Mouse (Mus musculus): Measurements from ENCODE around the gene Pnma1.

Pnma1 gene

GRCm38 (mm10) chr12:84147954-84148621 is at the start of gene Pnma1:
Pnma1 (minus strand) TSS chr12:84148489.
- peak; percentile 87 for DNase-seq (ENCODE audit: extremely low spot score, low spot score)

- DNase-seq (ENCODE audit: extremely low spot score, low spot score) = no peak
Observed at GRCm38 (mm10) chr12:84195195-84195594, 46.9 kb upstream of the Pnma1 start.

DNA sequence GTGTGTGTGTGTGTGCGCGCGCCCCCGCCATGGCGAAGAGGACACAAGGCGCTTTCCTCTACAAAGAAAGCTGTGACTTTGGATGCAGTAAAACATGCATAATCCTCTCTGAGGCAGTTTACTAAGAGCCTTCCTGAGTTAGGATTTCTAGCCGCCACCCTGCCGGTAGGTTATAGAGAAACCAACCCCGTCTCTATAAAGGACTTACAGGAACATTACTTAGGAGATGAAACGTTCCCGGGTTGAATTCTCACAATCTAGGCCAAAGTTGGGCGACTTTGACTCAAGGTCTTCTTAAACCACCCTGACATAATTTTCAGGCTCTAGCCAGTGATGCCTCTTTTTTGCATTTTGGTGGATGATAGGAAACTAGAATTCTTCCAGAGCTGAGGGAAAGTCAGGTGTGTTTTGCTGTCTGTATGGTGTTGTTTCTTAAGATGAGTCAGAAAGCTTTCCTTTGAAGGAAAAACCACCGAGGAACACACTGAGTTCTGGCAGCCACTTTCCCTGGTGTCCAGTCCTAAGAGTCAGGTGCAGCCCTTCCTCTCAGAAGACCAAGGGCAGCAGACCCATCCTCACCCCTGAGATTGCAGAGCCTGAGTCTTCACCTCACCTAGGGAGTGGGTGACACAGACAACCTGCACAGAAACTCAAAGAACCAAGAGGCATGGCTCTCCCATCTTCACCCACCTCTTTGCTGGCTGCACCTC is 46.3 kb upstream of the Pnma1 start:
- DNase-seq (ENCODE audit: extremely low spot score, low spot score) = no peak

DNA sequence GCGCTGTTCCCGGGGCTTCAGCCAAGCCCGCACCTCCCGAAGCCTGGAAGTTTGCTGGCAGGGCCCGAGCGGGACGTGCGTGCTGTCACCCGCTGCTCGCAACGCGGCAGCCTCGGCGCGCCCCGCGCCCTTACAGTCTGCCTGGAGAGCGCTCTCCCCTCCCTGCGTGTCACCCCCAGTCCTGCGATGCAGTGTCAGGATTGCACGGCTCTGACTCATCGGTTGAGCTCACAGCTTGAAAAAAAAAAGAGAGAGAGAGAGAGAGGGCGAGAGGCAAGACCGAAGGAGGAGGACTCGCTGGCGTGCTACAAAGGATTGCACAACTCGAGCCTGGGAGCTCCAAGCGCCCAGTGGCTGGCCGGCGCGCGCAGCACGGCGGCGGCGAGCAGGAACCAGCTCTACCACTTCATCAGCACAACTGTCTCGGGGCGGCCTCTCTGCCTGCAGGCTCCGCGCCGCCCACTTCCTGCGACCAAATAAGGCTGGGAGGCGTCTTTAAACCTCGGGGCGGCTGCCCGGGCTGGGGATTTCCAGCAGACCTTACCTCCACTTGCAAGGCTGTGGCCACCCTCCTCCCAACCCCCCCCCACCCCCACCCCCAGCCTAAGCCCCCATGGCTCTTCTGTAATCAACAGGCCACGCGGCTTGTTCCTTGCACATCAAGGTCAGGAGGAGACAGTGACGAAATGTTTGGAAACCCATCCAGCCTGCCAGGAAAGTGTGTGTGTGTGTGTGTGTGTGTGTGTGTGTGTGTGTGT is 45.5 kb upstream of the Pnma1 start:
- DNase-seq (ENCODE audit: extremely low spot score, low spot score) = peak; percentile 91

GRCm38 (mm10) chr12:84192741-84193641 is 44.7 kb upstream of the Pnma1 start:
- peak; percentile 81 for DNase-seq (ENCODE audit: extremely low spot score, low spot score)

GRCm38 (mm10) chr12:84192280-84192679 is 44.0 kb upstream of the Pnma1 start:
- peak; percentile 54 for DNase-seq (ENCODE audit: extremely low spot score, low spot score)

DNA sequence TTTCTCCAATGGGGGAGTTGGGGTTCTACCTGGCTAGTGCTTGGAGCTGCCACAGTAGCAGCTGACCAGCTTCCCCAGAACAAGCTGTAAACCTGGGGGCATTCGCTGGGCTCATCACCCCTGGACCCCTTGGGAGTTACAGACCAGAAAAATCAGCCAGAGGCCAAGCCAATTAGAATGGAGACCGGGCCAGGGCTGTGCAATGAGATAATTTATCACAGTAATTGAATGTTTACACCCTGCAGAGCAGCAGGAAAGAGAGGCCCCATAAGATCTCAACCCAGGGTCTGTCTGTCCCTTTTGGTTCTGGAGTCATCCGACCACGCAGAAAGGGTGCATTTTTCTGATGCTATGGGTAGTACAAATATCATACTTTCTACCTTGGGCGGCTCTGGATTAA is 43.5 kb upstream of the Pnma1 start:
- DNase-seq (ENCODE audit: extremely low spot score, low spot score) = no peak

DNA sequence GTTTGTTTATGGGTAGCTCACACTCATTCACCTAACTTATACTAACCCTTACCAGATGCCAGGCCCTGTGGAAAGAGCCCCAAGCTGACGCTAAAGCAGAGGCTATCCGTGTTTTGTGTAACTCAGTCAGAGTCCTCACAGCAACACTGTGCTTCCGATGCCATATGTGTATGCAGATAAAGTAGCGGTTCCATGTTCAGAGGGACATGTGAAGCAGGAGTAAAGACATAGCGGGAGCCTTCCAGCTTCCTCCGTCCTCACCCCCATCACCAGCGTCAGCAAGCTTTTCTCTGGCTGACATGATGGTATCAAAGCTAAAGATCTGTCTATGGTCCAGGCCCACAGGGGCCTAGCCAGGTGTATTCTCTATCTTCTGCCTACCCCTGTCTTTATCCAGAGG is 42.9 kb upstream of the Pnma1 start:
- DNase-seq (ENCODE audit: extremely low spot score, low spot score) = no peak

GRCm38 (mm10) chr12:84190151-84190820 is 42.0 kb upstream of the Pnma1 start:
- DNase-seq (ENCODE audit: extremely low spot score, low spot score) = no peak

DNA sequence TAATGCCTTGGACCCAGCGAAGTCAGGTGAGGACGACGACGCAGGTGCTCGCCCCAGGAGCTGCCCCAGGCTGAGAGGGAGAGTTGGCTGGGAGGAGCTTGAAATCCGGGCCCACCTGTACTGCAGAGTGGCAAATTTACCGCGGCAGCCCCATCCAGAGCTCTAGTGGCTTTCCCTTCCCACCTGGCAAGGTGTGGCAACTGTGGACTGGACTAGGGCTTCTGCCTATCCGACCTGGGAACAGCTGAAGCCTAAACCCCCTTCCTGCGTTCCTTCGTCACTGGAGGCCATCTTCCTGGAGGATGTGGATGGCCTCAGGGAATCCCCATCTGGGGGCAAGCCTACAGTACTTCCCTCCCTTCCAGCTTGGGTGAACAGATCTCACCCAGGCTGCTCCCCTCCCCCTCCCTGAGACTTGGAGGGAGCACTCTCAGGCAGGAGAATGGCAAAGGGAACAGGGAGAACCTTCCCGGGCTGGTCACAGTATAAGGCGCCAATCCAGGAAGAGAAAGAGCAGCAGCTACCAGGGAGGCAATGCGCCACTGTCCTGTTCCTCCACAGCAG is 40.7 kb upstream of the Pnma1 start:
- no peak for DNase-seq (ENCODE audit: extremely low spot score, low spot score)

DNA sequence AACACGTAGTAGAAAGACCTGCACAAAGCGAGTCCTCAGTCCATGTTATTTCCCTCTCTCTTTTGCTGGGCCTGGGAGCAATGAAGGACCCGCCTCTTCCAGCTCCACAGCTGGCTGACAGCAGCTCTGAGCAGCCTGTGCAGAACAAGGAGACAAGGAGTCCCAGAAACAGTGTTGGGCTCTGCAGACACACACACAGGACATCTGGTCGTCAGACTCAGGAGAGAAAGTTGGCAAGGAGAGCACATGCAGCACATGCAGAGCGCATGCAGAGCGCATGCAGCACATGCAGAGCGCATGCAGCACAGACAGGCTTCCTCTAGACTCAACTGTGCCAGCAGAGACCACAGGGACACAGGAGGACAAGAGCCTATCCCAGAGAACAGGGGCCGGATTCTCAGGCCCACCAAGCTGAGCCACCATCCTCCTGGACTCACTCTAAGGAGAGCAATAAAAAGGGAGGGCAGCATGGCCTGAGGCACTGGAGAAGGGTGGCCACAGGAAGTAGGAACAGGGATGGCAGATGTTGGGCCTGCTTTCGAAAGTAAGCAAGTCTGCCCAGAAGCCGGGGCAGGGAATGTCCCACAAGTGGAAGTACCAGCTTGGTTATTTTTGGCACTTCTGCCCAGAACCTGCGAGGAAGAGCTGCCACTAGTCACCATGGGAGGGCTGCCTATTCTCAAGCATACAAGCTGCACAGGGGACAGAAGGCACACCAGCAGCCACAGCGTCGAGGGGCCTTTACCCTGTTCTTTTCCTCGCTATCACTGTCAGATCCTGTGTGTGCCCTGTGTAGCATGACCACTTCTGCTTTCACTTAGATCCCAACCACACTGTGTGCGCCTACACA is 39.7 kb upstream of the Pnma1 start:
- DNase-seq (ENCODE audit: extremely low spot score, low spot score) = no peak

GRCm38 (mm10) chr12:84186950-84187349 is 38.7 kb upstream of the Pnma1 start:
- DNase-seq (ENCODE audit: extremely low spot score, low spot score) = no peak

DNA sequence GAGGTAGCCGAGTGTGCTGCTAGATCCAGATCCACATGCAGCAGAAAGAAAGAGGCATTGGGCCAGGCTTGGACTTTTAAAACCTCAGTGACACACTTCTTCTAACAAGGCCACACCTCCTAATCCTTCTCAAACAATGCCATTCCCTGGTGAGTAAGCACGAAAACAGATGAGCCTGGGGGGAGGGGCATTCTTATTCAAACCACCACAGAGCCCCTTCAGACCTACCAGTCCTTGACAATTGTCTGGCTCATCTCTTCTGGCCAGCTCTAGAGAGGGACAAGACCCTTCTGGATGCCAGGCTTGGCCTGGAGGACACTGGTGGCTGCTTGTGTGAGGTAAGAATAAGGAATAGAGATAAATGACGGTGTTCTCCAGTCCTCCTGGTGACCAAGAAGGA is 38.2 kb upstream of the Pnma1 start:
- DNase-seq (ENCODE audit: extremely low spot score, low spot score) = no peak

DNA sequence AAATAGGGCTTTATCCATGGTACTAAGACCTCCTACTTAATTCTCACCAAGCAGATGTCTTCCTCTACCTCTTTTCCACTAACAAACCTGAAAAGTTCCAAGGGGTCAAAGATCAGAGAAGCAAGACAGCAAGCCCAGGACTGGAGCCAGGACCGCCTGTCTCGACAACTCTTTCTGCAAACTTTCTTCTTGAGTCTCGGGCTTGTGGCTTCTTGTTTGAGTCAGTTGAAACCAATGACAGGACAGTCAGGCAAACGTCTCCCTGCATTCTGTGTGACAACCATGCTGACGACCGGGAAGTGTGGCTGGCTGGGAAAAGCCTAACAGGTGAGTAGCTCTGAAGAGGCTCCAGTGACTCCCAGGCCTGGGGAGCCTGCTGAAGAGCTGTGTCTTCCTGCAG is 37.3 kb upstream of the Pnma1 start:
- DNase-seq (ENCODE audit: extremely low spot score, low spot score) = no peak

DNA sequence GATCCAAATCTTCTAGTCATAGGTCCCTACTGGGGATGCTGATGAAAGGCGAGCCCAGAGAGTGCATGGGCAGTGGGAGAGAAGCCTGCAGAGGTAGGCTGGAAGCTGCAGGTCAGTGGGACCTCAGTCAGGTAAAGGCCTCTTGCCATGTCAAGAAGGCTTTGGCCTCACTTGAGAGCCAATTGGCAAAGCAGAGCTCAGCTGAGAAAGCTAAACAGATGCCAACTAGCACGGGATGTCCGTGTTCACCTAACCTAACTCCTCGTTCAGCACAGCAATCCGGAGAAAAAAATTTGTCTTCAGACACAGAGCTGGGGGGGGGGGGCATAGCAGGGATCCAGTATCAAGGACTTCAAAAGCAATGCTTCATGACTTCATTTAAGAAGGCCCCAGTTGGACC is 36.7 kb upstream of the Pnma1 start:
- no peak for DNase-seq (ENCODE audit: extremely low spot score, low spot score)

DNA sequence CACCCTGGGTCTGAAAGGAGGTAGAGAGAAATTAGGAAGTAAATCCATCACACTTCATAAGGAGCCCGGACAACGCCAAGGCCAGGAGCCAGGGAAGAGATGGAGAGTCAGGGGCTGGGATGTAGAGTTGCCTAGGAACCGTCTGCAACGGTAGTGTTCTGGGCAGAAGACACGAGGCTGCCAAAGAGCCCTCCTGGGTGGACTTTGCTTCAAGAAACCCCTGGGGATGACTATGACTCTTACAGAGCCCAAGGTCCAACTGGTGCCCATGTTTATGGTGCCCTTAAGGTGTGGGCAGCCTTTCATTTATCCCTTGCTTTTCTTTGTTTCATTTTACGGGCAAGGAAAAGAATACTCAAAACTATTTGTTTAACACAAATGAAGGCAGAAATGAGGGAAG is 33.7 kb upstream of the Pnma1 start:
- DNase-seq (ENCODE audit: extremely low spot score, low spot score) = no peak

DNA sequence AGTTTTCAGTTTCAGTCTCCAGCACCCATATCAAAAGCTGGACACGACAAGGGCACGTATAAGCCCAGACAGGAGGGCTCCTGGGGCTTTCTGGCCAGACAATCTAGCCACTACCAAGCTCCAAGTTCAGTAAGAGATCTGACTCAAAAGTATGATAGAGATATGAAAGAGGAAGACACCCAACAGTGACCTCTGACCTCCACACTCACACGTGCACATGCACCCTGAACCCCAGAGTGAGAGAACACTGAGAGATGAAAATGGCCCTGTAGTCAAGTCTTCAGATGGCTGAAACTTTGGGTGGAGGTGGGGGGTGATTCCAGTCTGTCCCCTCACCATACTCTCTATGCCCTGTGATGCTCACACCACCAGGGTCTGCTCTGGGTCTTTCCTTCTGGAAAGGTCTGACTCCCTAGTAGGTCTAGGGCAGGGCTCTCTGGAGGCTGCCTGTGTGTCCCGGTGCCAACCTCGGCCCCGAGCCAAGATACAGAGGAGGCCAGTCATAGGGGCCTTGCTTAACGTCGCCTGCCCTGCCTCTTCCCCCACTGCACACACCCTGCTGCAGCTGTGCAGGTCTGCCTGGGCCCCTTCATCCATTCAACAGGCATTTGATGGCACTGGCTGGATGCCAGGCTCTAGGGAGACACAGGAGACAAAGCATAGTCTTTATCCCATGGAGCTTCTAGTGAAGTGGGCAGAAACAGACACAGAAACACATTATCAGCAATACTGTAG is 32.6 kb upstream of the Pnma1 start:
- no peak for DNase-seq (ENCODE audit: extremely low spot score, low spot score)

GRCm38 (mm10) chr12:84180090-84180489 is 31.8 kb upstream of the Pnma1 start:
- no peak for DNase-seq (ENCODE audit: extremely low spot score, low spot score)

Data from neural tube, embryonic 10.5 days (tissue).